Mouse (Mus musculus): ENCODE measurements around the gene Vamp9. TPM values are rescaled to one million over a fixed set of nuclear protein-coding genes. Genes with fewer than 3 reads are reported as not detected.

The Vamp9 gene
- polyA plus RNA-seq, 1 experiment = 0.27 TPM

DNA sequence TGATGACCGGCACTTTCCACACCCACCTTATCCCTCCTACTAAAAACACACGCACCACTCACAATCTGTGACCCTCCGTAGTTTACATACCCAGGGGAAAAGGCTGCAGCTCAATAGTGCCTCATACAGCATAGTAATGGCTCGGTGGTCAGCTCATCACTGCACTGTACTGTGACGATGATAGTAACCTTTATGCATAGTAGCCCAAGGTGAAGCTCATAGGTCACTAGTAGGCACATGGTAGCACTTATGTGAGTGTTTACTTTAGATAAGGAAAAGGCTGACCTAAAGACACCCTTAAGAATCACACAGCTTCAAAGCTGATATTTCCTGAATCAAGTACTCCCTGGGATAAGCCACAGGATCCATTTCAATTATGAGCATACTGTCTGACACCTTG lies 46.5 kb downstream of the Vamp9 start:
- DNase-seq (ENCODE audit: low read depth) = no peak
- no peak for TF ChIP-seq POLR2A (IDR thresholded peaks at IDR 0.05; ENCODE audit: borderline replicate concordance, extremely low read depth, insufficient read depth, insufficient read length, poor library complexity, severe bottlenecking)
- TF ChIP-seq CTCF (IDR thresholded peaks at IDR 0.05; ENCODE audit: borderline replicate concordance, extremely low read depth, insufficient read depth, insufficient read length) = no peak

- TF ChIP-seq POLR2A (IDR thresholded peaks at IDR 0.05; ENCODE audit: borderline replicate concordance, extremely low read depth, insufficient read depth, insufficient read length, poor library complexity, severe bottlenecking) = no peak
- TF ChIP-seq CTCF (IDR thresholded peaks at IDR 0.05; ENCODE audit: borderline replicate concordance, extremely low read depth, insufficient read depth, insufficient read length) = no peak
- DNase-seq (ENCODE audit: low read depth) = peak; percentile 70
These were observed 47.8 kb downstream of the Vamp9 start for GRCm38 (mm10) chr5:99953883-99954282.

GRCm38 (mm10) chr5:99958666-99959065 lies 52.6 kb downstream of the Vamp9 start:
- TF ChIP-seq CTCF (IDR thresholded peaks at IDR 0.05; ENCODE audit: borderline replicate concordance, extremely low read depth, insufficient read depth, insufficient read length) (no peak), POLR2A (IDR thresholded peaks at IDR 0.05; ENCODE audit: borderline replicate concordance, extremely low read depth, insufficient read depth, insufficient read length, poor library complexity, severe bottlenecking) (no peak)
- DNase-seq (ENCODE audit: low read depth) = no peak

DNA sequence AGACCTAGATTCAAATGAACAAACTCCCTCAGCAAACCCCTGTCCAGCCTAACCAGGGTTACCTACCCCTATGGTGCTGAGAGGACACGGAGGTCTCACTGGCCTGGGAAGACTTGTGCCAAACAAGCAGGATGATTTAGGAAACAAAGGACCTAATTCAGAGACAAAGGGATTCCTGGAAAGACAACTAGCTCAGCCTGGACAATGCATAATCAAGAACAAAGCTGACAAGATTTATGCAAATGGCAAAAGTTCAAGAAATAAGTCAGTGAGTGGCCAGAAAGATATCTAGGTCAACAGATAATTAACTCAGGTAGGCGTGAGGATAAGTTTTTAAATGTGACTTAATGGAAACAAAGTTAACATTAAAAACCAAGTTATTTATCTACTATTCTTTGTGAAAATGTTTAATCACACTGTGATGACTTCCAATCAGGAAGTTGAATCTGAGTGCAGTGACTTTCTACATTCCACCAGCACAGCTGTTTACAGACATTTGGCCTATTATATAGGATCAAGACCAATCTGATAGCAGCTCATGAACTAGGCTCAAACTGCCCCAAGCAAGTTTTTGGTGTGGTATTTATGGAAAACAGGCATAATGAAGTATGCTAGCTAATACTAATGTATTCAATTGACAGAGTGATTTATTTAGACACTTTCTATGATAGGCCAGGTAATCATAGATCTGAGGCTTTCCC lies 53.3 kb downstream of the Vamp9 start:
- no peak for TF ChIP-seq CTCF (IDR thresholded peaks at IDR 0.05; ENCODE audit: borderline replicate concordance, extremely low read depth, insufficient read depth, insufficient read length)
- no peak for TF ChIP-seq POLR2A (IDR thresholded peaks at IDR 0.05; ENCODE audit: borderline replicate concordance, extremely low read depth, insufficient read depth, insufficient read length, poor library complexity, severe bottlenecking)
- DNase-seq (ENCODE audit: low read depth) = no peak

GRCm38 (mm10) chr5:99959960-99960359 lies 53.9 kb downstream of the Vamp9 start:
- DNase-seq (ENCODE audit: low read depth) = no peak
- TF ChIP-seq POLR2A (IDR thresholded peaks at IDR 0.05; ENCODE audit: borderline replicate concordance, extremely low read depth, insufficient read depth, insufficient read length, poor library complexity, severe bottlenecking) (no peak), CTCF (IDR thresholded peaks at IDR 0.05; ENCODE audit: borderline replicate concordance, extremely low read depth, insufficient read depth, insufficient read length) (no peak)

- no peak for TF ChIP-seq POLR2A (IDR thresholded peaks at IDR 0.05; ENCODE audit: borderline replicate concordance, extremely low read depth, insufficient read depth, insufficient read length, poor library complexity, severe bottlenecking)
- TF ChIP-seq CTCF (IDR thresholded peaks at IDR 0.05; ENCODE audit: borderline replicate concordance, extremely low read depth, insufficient read depth, insufficient read length) = no peak
- no peak for DNase-seq (ENCODE audit: low read depth)
These were observed 67.9 kb downstream of the Vamp9 start for GRCm38 (mm10) chr5:99973941-99974340.

GRCm38 (mm10) chr5:99975061-99975460 lies 69.0 kb downstream of the Vamp9 start:
- no peak for DNase-seq (ENCODE audit: low read depth)

DNA sequence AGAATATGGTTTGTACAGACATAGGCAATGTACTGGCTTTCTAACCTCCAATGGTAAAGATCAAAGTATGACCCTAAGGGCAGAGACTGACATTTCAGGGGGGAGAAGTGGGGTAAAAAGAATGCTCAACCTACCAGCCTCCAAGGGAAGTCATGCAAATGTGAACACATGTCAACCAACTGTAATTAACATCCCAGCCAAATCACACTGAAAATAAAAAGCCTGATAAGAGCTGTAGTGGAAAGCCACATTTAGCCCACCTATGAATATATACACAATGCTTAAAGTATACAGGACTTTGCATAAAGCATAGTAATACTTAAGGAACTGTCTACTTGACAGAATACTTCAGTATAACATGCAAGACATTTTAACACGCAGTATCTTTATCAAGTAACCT lies 69.7 kb downstream of the Vamp9 start:
- no peak for DNase-seq (ENCODE audit: low read depth)
- TF ChIP-seq CTCF (IDR thresholded peaks at IDR 0.05; ENCODE audit: borderline replicate concordance, extremely low read depth, insufficient read depth, insufficient read length) (no peak), POLR2A (IDR thresholded peaks at IDR 0.05; ENCODE audit: borderline replicate concordance, extremely low read depth, insufficient read depth, insufficient read length, poor library complexity, severe bottlenecking) (no peak)

More at GRCm38 (mm10) chr5:99975061-99975460, 69.0 kb downstream of the Vamp9 start:
- no peak for TF ChIP-seq CTCF (IDR thresholded peaks at IDR 0.05; ENCODE audit: borderline replicate concordance, extremely low read depth, insufficient read depth, insufficient read length)
- no peak for TF ChIP-seq POLR2A (IDR thresholded peaks at IDR 0.05; ENCODE audit: borderline replicate concordance, extremely low read depth, insufficient read depth, insufficient read length, poor library complexity, severe bottlenecking)

DNA sequence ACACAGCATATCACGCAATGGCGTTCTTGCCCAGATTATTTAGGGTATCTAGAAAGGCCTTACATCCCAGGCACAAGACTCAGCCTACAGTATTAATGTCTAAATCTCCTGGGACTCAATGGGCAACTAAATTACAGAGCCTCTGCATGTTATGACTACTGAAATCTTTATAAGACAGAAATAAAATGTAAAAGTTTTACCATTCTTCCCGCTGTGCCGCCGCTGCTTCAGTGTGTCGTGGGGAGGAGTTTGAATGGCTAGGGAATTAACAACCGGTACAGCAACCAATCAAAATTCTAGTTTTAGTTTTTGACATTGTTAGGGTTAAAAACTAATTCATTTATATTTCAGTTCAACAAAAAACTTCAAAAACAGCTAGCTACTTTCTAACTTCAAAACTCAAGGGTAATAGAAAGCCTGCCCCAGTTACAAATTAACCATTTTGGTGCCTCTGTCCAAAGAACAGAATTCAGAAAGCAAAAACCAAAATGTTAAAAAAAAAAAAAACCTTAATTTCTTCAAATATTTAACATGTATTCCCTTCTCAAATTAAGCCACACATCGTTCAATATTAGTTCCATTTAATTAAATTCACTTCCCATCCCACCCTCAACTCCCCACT lies 70.4 kb downstream of the Vamp9 start:
- TF ChIP-seq CTCF (IDR thresholded peaks at IDR 0.05; ENCODE audit: borderline replicate concordance, extremely low read depth, insufficient read depth, insufficient read length) (no peak), POLR2A (IDR thresholded peaks at IDR 0.05; ENCODE audit: borderline replicate concordance, extremely low read depth, insufficient read depth, insufficient read length, poor library complexity, severe bottlenecking) (no peak)
- DNase-seq (ENCODE audit: low read depth) = peak; percentile 38

DNA sequence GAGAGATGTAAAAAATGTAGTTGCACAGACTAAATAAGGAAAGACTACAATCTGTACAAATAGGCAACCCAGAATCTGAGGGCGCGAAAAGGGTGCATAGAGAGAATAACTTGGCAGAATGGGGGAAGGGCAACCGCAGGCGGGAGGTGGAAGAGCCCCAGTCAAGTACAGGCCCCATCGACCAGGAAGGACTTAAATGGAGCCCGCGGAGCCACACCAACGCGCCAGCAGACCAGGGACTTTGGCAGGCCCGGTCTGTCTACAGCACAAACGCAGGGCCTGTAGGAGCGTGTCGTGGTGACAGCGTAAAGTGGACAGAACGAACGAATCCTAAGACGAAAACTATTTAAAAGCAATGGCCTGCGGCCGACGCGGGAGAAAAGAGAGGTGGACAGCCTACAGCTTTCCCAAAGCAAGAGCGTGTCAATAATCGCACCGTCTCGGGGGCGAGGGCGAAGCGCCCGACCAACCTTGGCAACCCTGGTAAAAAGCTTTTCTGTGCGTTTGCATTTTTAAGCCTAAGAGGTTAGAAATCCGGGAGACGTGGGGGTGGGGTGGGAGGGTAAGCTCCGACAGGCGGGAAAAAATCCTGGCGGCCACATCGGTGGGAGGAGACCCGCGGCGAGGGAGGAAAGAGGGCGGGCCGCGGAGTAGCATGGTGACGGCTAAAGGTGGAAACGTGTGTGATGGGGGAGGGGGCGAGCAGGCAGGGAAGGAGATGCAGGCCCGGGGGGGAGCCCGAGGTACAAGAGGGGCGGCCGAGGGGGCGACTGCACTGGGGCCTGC lies 71.7 kb downstream of the Vamp9 start:
- DNase-seq (ENCODE audit: low read depth) = peak; percentile 88
- no peak for TF ChIP-seq CTCF (IDR thresholded peaks at IDR 0.05; ENCODE audit: borderline replicate concordance, extremely low read depth, insufficient read depth, insufficient read length)
- TF ChIP-seq POLR2A (IDR thresholded peaks at IDR 0.05; ENCODE audit: borderline replicate concordance, extremely low read depth, insufficient read depth, insufficient read length, poor library complexity, severe bottlenecking) = no peak

DNA sequence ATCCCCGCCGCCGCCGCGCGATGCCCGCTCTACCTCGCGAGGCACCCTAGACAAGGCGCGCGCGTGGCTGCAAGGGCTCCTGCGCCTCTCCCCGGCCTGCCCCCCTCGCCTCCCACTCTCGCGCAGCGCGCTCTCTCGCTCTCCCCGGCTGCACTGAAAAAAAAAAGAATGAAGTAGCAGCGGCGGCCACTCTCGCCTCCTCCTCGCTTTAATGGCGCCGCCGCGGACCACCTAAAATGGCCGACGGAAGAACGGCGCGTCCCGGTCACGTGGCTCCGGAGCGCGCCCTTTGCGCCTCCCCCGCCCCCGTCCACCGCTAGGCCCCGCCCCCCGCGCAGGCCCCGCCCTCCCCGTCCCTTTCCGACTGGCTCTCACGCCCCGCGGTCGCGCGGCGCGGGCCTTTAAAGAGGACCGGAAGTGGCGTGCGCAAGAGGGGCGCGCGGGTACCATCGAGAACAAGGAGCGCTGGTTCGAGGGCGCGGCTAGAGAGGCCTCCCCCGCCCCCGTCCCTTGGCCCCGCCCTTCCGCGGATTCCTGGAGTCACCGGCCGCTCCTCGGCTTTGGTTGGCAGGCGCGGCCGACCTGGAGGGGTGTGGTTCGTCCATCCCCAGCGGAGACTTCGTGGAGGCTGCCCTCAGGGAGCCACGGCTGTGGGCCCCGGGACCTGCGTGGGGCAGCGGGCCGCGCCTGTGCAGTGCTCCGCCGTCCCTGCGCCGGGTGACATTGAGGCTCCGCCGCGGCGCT lies 72.8 kb downstream of the Vamp9 start, which contains the start of the genes Hnrnpd and 4930524J08Rik:
Gene Hnrnpd, minus strand, starts transcription at position 240 of the 744 bp plus-strand sequence.
Gene 4930524J08Rik, plus strand, starts transcription at position 363 of the 744 bp plus-strand sequence.
- TF ChIP-seq CTCF (IDR thresholded peaks at IDR 0.05; ENCODE audit: borderline replicate concordance, extremely low read depth, insufficient read depth, insufficient read length) (no peak), POLR2A (IDR thresholded peaks at IDR 0.05; ENCODE audit: borderline replicate concordance, extremely low read depth, insufficient read depth, insufficient read length, poor library complexity, severe bottlenecking) (peak; percentile 80)
- peak; percentile 99 for DNase-seq (ENCODE audit: low read depth)

All from brain, embryonic 14.5 days (tissue).